Mouse (Mus musculus) 3T3-L1 (cell line): ENCODE measurements around the gene Umad1.

Experiments
- DNase-seq: peaks from one replicate; pipeline ENCODE4 v3.0.0-alpha.2; 2015; ENCODE audit warnings: low read depth, low spot score

Umad1 gene

GRCm38 (mm10) chr6:8367675-8368074 is 108.6 kb downstream of the Umad1 start:
- DNase-seq, result no peak

GRCm38 (mm10) chr6:8368198-8368864 is 109.2 kb downstream of the Umad1 start:
- no peak for DNase-seq

GRCm38 (mm10) chr6:8370624-8371023 is 111.5 kb downstream of the Umad1 start:
- no peak for DNase-seq

GRCm38 (mm10) chr6:8373051-8373450 is 114.0 kb downstream of the Umad1 start:
- no peak for DNase-seq

GRCm38 (mm10) chr6:8373851-8374250 is 114.8 kb downstream of the Umad1 start:
- no peak for DNase-seq

GRCm38 (mm10) chr6:8374290-8374689 is 115.2 kb downstream of the Umad1 start:
- DNase-seq, result no peak

GRCm38 (mm10) chr6:8374712-8375111 is 115.6 kb downstream of the Umad1 start:
- DNase-seq, result no peak

- no peak for DNase-seq
These were observed 117.3 kb downstream of the Umad1 start for GRCm38 (mm10) chr6:8376351-8376750.

GRCm38 (mm10) chr6:8377667-8378066 is 118.6 kb downstream of the Umad1 start:
- no peak for DNase-seq

- no peak for DNase-seq
These were observed 130.2 kb downstream of the Umad1 start for GRCm38 (mm10) chr6:8389307-8389706.

- DNase-seq, result no peak
These were observed 131.2 kb downstream of the Umad1 start for GRCm38 (mm10) chr6:8390296-8390695.

GRCm38 (mm10) chr6:8390935-8391334 is 131.8 kb downstream of the Umad1 start:
- no peak for DNase-seq

GRCm38 (mm10) chr6:8393029-8393428 is 133.9 kb downstream of the Umad1 start:
- no peak for DNase-seq

GRCm38 (mm10) chr6:8394044-8394443 is 135.0 kb downstream of the Umad1 start:
- no peak for DNase-seq

GRCm38 (mm10) chr6:8395061-8395460 is 136.0 kb downstream of the Umad1 start:
- DNase-seq, result no peak

GRCm38 (mm10) chr6:8397252-8397651 is 138.2 kb downstream of the Umad1 start:
- DNase-seq, result no peak

GRCm38 (mm10) chr6:8399710-8400109 is 140.6 kb downstream of the Umad1 start:
- DNase-seq, result no peak

- no peak for DNase-seq
These were observed 144.0 kb downstream of the Umad1 start for GRCm38 (mm10) chr6:8403127-8403526.

- DNase-seq, result no peak
These were observed 146.8 kb downstream of the Umad1 start for GRCm38 (mm10) chr6:8405844-8406243.

GRCm38 (mm10) chr6:8408332-8408731 is 149.2 kb downstream of the Umad1 start:
- DNase-seq, result no peak

- no peak for DNase-seq
These were observed 150.8 kb downstream of the Umad1 start for GRCm38 (mm10) chr6:8409865-8410264.

GRCm38 (mm10) chr6:8412845-8413598 is 153.9 kb downstream of the Umad1 start:
- DNase-seq, result no peak

GRCm38 (mm10) chr6:8414020-8414419 is 154.9 kb downstream of the Umad1 start:
- no peak for DNase-seq
